Mouse (Mus musculus): ENCODE measurements at regions not wholly inside any gene's neighbourhood (a gene's known extent, or its start where the extent isn't known, plus 50 kb on each side); places are given as distances from the start of the nearest gene placed in this dataset.

DNA sequence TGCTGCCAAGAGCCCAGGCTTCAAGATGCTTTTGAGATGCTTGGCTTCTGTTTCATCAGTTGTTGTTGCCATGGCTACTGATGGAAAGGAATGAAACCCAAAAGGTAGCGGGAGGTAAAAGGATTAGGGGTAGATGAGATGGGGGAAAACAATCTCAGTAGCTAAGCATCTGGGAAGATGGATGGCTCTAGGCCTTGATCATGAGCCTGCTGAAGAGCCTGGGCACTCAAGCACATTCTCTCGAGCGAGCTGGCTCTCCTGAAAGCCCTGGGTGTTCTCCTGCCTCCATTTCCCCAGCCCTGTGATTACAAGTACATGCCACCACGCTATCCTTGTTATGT is 92.3 kb upstream of the Nrsn1 start:
- no peak for DNase-seq (ENCODE audit: inconsistent age in 2 of 2, low spot score in 1 of 2)

DNA sequence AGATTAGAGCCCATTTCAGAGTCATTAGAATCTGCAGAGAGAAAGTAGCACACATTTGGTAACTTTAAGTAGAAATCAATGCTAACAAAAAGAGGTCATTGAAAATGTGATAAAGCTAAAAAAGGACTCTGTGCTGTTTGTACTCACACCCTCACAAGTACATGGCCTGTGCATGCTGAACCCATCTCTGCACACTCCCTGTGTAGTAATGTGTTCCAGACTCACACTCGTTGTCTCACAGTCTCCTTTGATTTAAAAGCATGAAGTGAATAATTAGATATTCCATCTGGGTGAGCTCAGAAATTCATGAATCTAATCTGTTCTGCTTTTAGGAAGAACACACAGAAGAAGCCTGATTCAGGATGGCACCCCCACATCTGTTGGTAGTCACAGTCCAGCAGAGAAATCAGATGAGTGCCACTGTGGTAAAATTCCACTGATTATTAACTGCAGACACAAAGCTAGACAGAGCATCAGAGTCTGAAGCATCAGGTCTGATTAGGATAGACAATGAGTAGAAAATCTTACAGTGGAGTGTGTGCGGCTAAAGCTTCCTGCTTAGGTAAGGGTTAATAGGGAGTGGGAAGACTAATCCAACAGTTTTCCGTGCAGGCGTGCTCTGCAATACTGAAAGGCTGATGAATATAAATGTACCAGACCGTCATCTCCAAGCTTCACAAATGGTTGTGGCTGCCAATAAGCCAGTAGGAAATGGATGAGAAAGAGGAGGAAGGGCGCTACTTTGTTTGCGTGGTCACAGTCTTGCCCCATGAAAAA is 91.7 kb upstream of the Nrsn1 start:
- no peak for DNase-seq (ENCODE audit: inconsistent age in 2 of 2, low spot score in 1 of 2)

DNA sequence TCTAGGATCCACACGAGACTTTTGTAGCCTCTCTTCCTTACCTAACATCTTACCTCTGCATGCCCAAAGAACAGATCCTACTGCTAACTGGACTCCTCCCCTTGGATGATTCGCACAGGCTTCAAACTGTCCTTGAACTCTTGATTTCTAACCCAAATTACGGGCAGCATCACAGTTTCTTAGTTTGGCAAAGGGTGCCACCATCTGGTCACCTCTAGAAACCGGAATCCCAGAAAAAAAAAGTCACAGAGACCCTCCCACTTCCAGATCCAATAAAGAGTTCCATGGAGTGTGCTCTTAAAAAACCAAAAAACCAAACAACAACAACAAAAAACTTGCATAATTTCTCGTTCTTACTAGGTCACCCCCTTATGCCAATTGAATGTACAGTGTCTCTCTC is 77.3 kb upstream of the Nrsn1 start:
- DNase-seq (ENCODE audit: inconsistent age in 2 of 2, low spot score in 1 of 2): peak in 1 of 2 experiments; percentile 65

GRCm38 (mm10) chr13:25343309-25343708 is 73.0 kb upstream of the Nrsn1 start:
- no peak for DNase-seq (ENCODE audit: inconsistent age in 2 of 2, low spot score in 1 of 2)

- DNase-seq (ENCODE audit: inconsistent age in 2 of 2, low spot score in 1 of 2): peak; percentile 10 to 72
Observed at GRCm38 (mm10) chr13:25341826-25342225, 71.5 kb upstream of the Nrsn1 start.

DNA sequence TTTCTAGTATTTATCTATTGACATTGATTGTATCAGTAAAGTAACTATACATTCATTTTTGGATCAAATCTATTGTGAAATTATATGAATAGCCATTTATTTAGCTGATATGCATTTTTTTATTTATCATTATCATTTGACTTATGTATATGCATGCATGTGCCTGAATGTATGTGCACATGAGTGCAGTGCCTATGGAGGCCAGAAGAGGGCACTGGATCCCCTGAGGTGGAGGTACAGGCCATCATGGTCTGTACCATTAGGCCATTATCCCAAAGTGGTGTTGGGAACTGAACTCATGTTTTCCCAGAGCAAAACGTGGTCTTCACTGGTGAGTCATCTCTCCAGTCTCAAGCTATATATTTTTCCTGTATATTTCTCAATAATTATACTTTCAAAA is 63.5 kb upstream of the Nrsn1 start:
- DNase-seq (ENCODE audit: inconsistent age in 2 of 2, low spot score in 1 of 2): peak in 1 of 2 experiments; percentile 12
